Mouse (Mus musculus): ENCODE results near the gene Saa4. TPM values are rescaled to one million over a fixed set of nuclear protein-coding genes. Genes with fewer than 3 reads are reported as not detected.
"Not testable (repeated sequence)": the region's sequence is repeated elsewhere in the genome, so short reads cannot be mapped to it uniquely, and the experiment has no call there.

Gene Saa4
- polyA plus RNA-seq, 1 experiment: not detected

GRCm38 (mm10) chr7:46761049-46761795 is 28.8 kb upstream of the Saa4 start:
- no peak overlapping the region for H3ac ChIP-seq (ENCODE audit: control insufficient read depth, insufficient read length, low read depth)
- no peaks in the 10 kb centered on the region for H3K27me3 ChIP-seq (ENCODE audit: control insufficient read depth, insufficient read depth, insufficient read length)
- no peaks in the 10 kb centered on the region for H3K79me2 ChIP-seq (ENCODE audit: control insufficient read depth, insufficient read depth)
- H3K79me3 ChIP-seq (ENCODE audit: low read depth): no peaks in the 10 kb centered on the region
- H3K4me3 ChIP-seq (ENCODE audit: insufficient read depth, poor library complexity, severe bottlenecking): no peak overlapping the region
- peak; percentile 59 for TF ChIP-seq MAX (IDR thresholded peaks at IDR 0.05)
- TF ChIP-seq CEBPB (IDR thresholded peaks at IDR 0.05; ENCODE audit: low read depth): no peak
- peak; percentile 38 for TF ChIP-seq FOSL1 (IDR thresholded peaks at IDR 0.05; ENCODE audit: insufficient read depth, low read length, poor library complexity, severe bottlenecking)
- TF ChIP-seq MYOD1 (IDR thresholded peaks at IDR 0.05; ENCODE audit: control insufficient read depth, insufficient read length, low read depth): peak; percentile 94
- H3K36me3 ChIP-seq (ENCODE audit: control insufficient read depth, insufficient read depth): peaks cover 42% of the 10 kb centered on the region

GRCm38 (mm10) chr7:46751490-46751889 is 19.1 kb upstream of the Saa4 start, which contains the start of gene Saa2:
Gene Saa2, plus strand, starts transcription at chr7:46751790.
- H3ac ChIP-seq (ENCODE audit: control insufficient read depth, insufficient read length, low read depth): no peak within 1 kb of the TSS
- no peaks in the 10 kb centered on the region for H3K79me3 ChIP-seq (ENCODE audit: low read depth)
- H3K79me2 ChIP-seq (ENCODE audit: control insufficient read depth, insufficient read depth): no peaks in the 10 kb centered on the region
- no peak within 1 kb of the TSS for H3K4me3 ChIP-seq (ENCODE audit: insufficient read depth, poor library complexity, severe bottlenecking)
- no peaks in the 10 kb centered on the region for H3K27me3 ChIP-seq (ENCODE audit: control insufficient read depth, insufficient read depth, insufficient read length)
- TF ChIP-seq MYOD1 (IDR thresholded peaks at IDR 0.05; ENCODE audit: control insufficient read depth, insufficient read length, low read depth): no peak
- TF ChIP-seq MYOG (IDR thresholded peaks at IDR 0.05; ENCODE audit: control insufficient read depth, extremely low read depth, insufficient read length): no peak
- no peak for TF ChIP-seq MAX (IDR thresholded peaks at IDR 0.05)
- no peak for TF ChIP-seq USF1 (IDR thresholded peaks at IDR 0.05; ENCODE audit: low read depth)
- no peak for TF ChIP-seq FOSL1 (IDR thresholded peaks at IDR 0.05; ENCODE audit: insufficient read depth, low read length, poor library complexity, severe bottlenecking)
- no peak for TF ChIP-seq CEBPB (IDR thresholded peaks at IDR 0.05; ENCODE audit: low read depth)
- no peak for TF ChIP-seq CTCF (IDR thresholded peaks at IDR 0.05; ENCODE audit: control insufficient read depth, insufficient read depth, insufficient read length)
- no peaks in the 10 kb centered on the region for H3K36me3 ChIP-seq (ENCODE audit: control insufficient read depth, insufficient read depth)

- H3K4me3 ChIP-seq (ENCODE audit: insufficient read depth, poor library complexity, severe bottlenecking): no peak overlapping the region
- H3ac ChIP-seq (ENCODE audit: control insufficient read depth, insufficient read length, low read depth): no peak overlapping the region
- TF ChIP-seq MAX (IDR thresholded peaks at IDR 0.05) (no peak), CTCF (IDR thresholded peaks at IDR 0.05; ENCODE audit: control insufficient read depth, insufficient read depth, insufficient read length) (no peak), MYOD1 (IDR thresholded peaks at IDR 0.05; ENCODE audit: control insufficient read depth, insufficient read length, low read depth) (no peak), CEBPB (IDR thresholded peaks at IDR 0.05; ENCODE audit: low read depth) (no peak), MYOG (IDR thresholded peaks at IDR 0.05; ENCODE audit: control insufficient read depth, extremely low read depth, insufficient read length) (no peak), USF1 (IDR thresholded peaks at IDR 0.05; ENCODE audit: low read depth) (no peak), FOSL1 (IDR thresholded peaks at IDR 0.05; ENCODE audit: insufficient read depth, low read length, poor library complexity, severe bottlenecking) (no peak)
Observed at GRCm38 (mm10) chr7:46748459-46748858, 16.1 kb upstream of the Saa4 start.

GRCm38 (mm10) chr7:46746381-46746780 is 14.0 kb upstream of the Saa4 start:
- Histone ChIP-seq H3ac (ENCODE audit: control insufficient read depth, insufficient read length, low read depth) (no peak overlapping the region), H3K79me3 (ENCODE audit: low read depth) (no peaks in the 10 kb centered on the region), H3K79me2 (ENCODE audit: control insufficient read depth, insufficient read depth) (no peaks in the 10 kb centered on the region), H3K4me3 (ENCODE audit: insufficient read depth, poor library complexity, severe bottlenecking) (no peak overlapping the region), H3K36me3 (ENCODE audit: control insufficient read depth, insufficient read depth) (no peaks in the 10 kb centered on the region), H3K27me3 (ENCODE audit: control insufficient read depth, insufficient read depth, insufficient read length) (no peaks in the 10 kb centered on the region)
- TF ChIP-seq CEBPB (IDR thresholded peaks at IDR 0.05; ENCODE audit: low read depth): no peak
- no peak for TF ChIP-seq FOSL1 (IDR thresholded peaks at IDR 0.05; ENCODE audit: insufficient read depth, low read length, poor library complexity, severe bottlenecking)
- no peak for TF ChIP-seq MYOG (IDR thresholded peaks at IDR 0.05; ENCODE audit: control insufficient read depth, extremely low read depth, insufficient read length)
- TF ChIP-seq MAX (IDR thresholded peaks at IDR 0.05): no peak
- TF ChIP-seq USF1 (IDR thresholded peaks at IDR 0.05; ENCODE audit: low read depth): no peak
- TF ChIP-seq MYOD1 (IDR thresholded peaks at IDR 0.05; ENCODE audit: control insufficient read depth, insufficient read length, low read depth): no peak
- no peak for TF ChIP-seq CTCF (IDR thresholded peaks at IDR 0.05; ENCODE audit: control insufficient read depth, insufficient read depth, insufficient read length)

More at GRCm38 (mm10) chr7:46748459-46748858, 16.1 kb upstream of the Saa4 start:
- Histone ChIP-seq H3K36me3 (ENCODE audit: control insufficient read depth, insufficient read depth) (no peaks in the 10 kb centered on the region), H3K79me2 (ENCODE audit: control insufficient read depth, insufficient read depth) (no peaks in the 10 kb centered on the region), H3K27me3 (ENCODE audit: control insufficient read depth, insufficient read depth, insufficient read length) (no peaks in the 10 kb centered on the region), H3K79me3 (ENCODE audit: low read depth) (no peaks in the 10 kb centered on the region)

- no peaks in the 10 kb centered on the region for H3K79me3 ChIP-seq (ENCODE audit: low read depth)
- no peak overlapping the region for H3K4me3 ChIP-seq (ENCODE audit: insufficient read depth, poor library complexity, severe bottlenecking)
- H3K79me2 ChIP-seq (ENCODE audit: control insufficient read depth, insufficient read depth): no peaks in the 10 kb centered on the region
- no peaks in the 10 kb centered on the region for H3K27me3 ChIP-seq (ENCODE audit: control insufficient read depth, insufficient read depth, insufficient read length)
- TF ChIP-seq CTCF (IDR thresholded peaks at IDR 0.05; ENCODE audit: control insufficient read depth, insufficient read depth, insufficient read length): no peak
- no peak for TF ChIP-seq MYOG (IDR thresholded peaks at IDR 0.05; ENCODE audit: control insufficient read depth, extremely low read depth, insufficient read length)
- TF ChIP-seq USF1 (IDR thresholded peaks at IDR 0.05; ENCODE audit: low read depth): no peak
- TF ChIP-seq FOSL1 (IDR thresholded peaks at IDR 0.05; ENCODE audit: insufficient read depth, low read length, poor library complexity, severe bottlenecking): no peak
- no peak for TF ChIP-seq MAX (IDR thresholded peaks at IDR 0.05)
- TF ChIP-seq MYOD1 (IDR thresholded peaks at IDR 0.05; ENCODE audit: control insufficient read depth, insufficient read length, low read depth): no peak
- no peak for TF ChIP-seq CEBPB (IDR thresholded peaks at IDR 0.05; ENCODE audit: low read depth)
- no peak overlapping the region for H3ac ChIP-seq (ENCODE audit: control insufficient read depth, insufficient read length, low read depth)
- H3K36me3 ChIP-seq (ENCODE audit: control insufficient read depth, insufficient read depth): no peaks in the 10 kb centered on the region
Observed at GRCm38 (mm10) chr7:46745816-46746215, 13.4 kb upstream of the Saa4 start.

- H3ac ChIP-seq (ENCODE audit: control insufficient read depth, insufficient read length, low read depth); H3K4me3 ChIP-seq (ENCODE audit: insufficient read depth, poor library complexity, severe bottlenecking); H3K79me2 ChIP-seq (ENCODE audit: control insufficient read depth, insufficient read depth); H3K79me3 ChIP-seq (ENCODE audit: low read depth); H3K36me3 ChIP-seq (ENCODE audit: control insufficient read depth, insufficient read depth); H3K27me3 ChIP-seq (ENCODE audit: control insufficient read depth, insufficient read depth, insufficient read length): not testable (repeated sequence)
Observed at GRCm38 (mm10) chr7:46742880-46743279, 10.5 kb upstream of the Saa4 start, which contains the start of gene Saa1. Gene Saa1, minus strand, starts transcription at chr7:46742980.

Measured in C2C12 (cell line).